Mouse (Mus musculus) G1E (cell line): ENCODE measurements around the gene Commd8. TPM values are rescaled to one million over a fixed set of nuclear protein-coding genes. Genes with fewer than 3 reads are reported as not detected.
A peak's percentile ranks its signal among the peaks of the same experiment; 100 is the strongest.

Source experiments
- ATAC-seq: 2 replicates; pipeline ENCODE4 v1.8.0; 2016; ENCODE audit warnings: mild to moderate bottlenecking; ENCODE audit not compliant: insufficient number of reproducible peaks, poor library complexity, low FRiP score, severe bottlenecking; ENCODE audit errors: extremely low read depth
- DNase-seq: peaks from one replicate; pipeline ENCODE4 v3.0.0; 2012; ENCODE audit warnings: low spot score
- H3K27me3 ChIP-seq: 2 replicates; pipeline ENCODE4 v1.6.1; 2012; ENCODE audit warnings: mild to moderate bottlenecking, low read length, inconsistent platforms; ENCODE audit not compliant: insufficient read depth
- H3K36me3 ChIP-seq: replicated peaks from 2 replicates; pipeline ENCODE3; 2012; ENCODE audit warnings: mild to moderate bottlenecking, inconsistent platforms
- H3K4me1 ChIP-seq: 2 replicates; pipeline ENCODE4 v1.6.1; 2012; ENCODE audit warnings: low read depth, low read length, inconsistent platforms, mixed read lengths; ENCODE audit not compliant: insufficient read depth
- H3K4me3 ChIP-seq: 2 replicates; pipeline ENCODE4 v1.5.1; 2012; ENCODE audit warnings: low read depth, mild to moderate bottlenecking, inconsistent platforms, low read length, moderate library complexity, mixed read lengths
- H3K9me3 ChIP-seq: replicated peaks from 2 replicates; pipeline ENCODE4 v1.6.1; 2012; ENCODE audit warnings: inconsistent platforms
- CTCF ChIP-seq: IDR thresholded peaks from 2 replicates; pipeline ENCODE4 v1.5.1; 2012; ENCODE audit warnings: low read depth, low read length, inconsistent platforms, mixed read lengths
- GATA1 ChIP-seq: IDR thresholded peaks from 2 replicates; pipeline ENCODE4 v1.6.1; 2012; ENCODE audit warnings: borderline replicate concordance, low read length, inconsistent platforms, mixed read lengths
- GATA2 ChIP-seq: IDR thresholded peaks from 2 replicates; pipeline ENCODE4 v1.6.1; 2012; ENCODE audit warnings: low read depth, low read length, inconsistent platforms, borderline replicate concordance
- POLR2AphosphoS5 ChIP-seq: IDR thresholded peaks from 2 replicates; pipeline ENCODE4 v1.6.1; 2012; ENCODE audit warnings: low read depth, low read length, inconsistent platforms; ENCODE audit not compliant: insufficient replicate concordance
- TAL1 ChIP-seq: conservative IDR thresholded peaks from 2 replicates; pipeline ENCODE4 v1.6.1; 2012; ENCODE audit warnings: low read depth, low read length, inconsistent platforms, mixed read lengths
- polyA plus RNA-seq: library from polyadenylated mRNA; stranded (reverse); fragments of >175 nt; gene quantifications from 2 replicates; pipeline ENCODE4 v1.2.3, GENCODE M21; 2012
- total RNA-seq, 2 experiments: library from RNA; stranded (forward) in 1 of 2; stranded (reverse) in 1 of 2; fragments of 200-1000 nt in 1 of 2; fragments of >200 nt in 1 of 2; fragmentation: Nextera tagmentation in 1 of 2; gene quantifications; 2 replicates each; pipeline ENCODE4 v1.2.3; 2014 to 2017

Gene Commd8
- total and polyA plus RNA-seq, 3 experiments, result 8.6 to 144 (median 81.8) TPM

DNA sequence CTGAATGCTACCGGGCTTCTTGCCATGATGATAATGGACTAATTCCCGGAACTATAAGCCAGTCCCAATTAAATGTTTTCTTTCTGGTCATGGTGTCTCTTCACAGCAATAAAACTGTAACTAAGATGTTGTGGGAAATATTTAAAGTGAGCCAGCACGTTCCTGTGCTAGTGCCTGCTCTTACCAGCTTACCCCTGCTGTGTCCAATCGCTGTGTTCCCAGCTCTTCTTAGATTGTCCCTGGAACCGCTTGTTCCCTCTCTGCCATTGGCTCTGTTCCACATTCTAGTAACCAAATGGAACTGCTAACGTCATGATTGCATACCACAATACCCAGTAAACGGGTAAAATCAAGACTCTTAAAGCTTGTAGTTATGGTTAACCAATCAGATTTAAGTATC lies 23.2 kb upstream of the Commd8 start:
- no peaks in the 10 kb centered on the region for H3K36me3 ChIP-seq
- H3K4me3 ChIP-seq, result no peak overlapping the region
- TF ChIP-seq GATA1, result no peak
- TF ChIP-seq CTCF, result no peak
- TF ChIP-seq POLR2AphosphoS5, result no peak
- no peak for TF ChIP-seq GATA2
- TF ChIP-seq TAL1, result no peak
- H3K9me3 ChIP-seq, result no peaks in the 10 kb centered on the region
- DNase-seq (no peak), ATAC-seq (no peak)
- peaks cover 2% of the 10 kb centered on the region for H3K4me1 ChIP-seq
- H3K27me3 ChIP-seq, result no peaks in the 10 kb centered on the region

DNA sequence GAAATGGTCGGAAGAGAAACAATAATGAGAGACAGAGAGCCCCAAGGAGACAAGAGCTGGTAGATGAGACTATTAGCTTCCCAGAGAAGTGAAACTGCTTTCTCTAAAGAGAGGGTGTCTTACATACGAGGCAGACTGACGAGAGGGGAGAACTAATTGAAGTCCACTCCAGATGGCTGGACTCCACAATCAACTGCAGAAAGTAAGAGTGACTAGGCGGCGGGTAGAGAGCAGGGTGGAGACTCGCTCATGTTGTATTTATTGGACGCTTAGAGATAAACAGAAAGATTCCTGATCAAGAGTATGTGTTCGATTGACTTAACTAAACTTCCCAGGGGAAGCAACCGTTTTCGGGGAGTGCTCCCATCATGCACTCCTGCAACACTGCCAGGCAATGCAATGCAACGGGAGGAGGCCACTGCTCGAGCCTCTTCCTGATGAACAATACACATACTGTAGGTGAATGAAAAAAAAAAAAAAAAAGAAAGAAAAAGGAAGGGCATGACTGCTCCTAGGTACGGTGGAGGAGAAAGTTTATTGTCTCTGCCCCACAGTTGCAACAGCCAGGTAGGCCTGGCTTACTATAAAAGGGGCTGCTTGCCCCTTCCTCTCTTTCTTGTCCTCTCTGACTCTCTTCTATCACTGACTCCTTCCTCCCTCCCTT lies 16.6 kb upstream of the Commd8 start:
- Histone ChIP-seq H3K9me3 (no peaks in the 10 kb centered on the region), H3K4me3 (peak overlapping the region; percentile 64), H3K4me1 (peaks cover 57% of the 10 kb centered on the region), H3K27me3 (no peaks in the 10 kb centered on the region), H3K36me3 (no peaks in the 10 kb centered on the region)
- DNase-seq (peak; percentile 20), ATAC-seq (peak; percentile 28)
- TF ChIP-seq POLR2AphosphoS5 (no peak), GATA2 (no peak), CTCF (no peak), TAL1 (no peak), GATA1 (no peak)

- ATAC-seq (peak; percentile 62), DNase-seq (peak; percentile 42)
- Histone ChIP-seq H3K9me3 (no peaks in the 10 kb centered on the region), H3K36me3 (no peaks in the 10 kb centered on the region), H3K4me1 (peaks cover 59% of the 10 kb centered on the region), H3K27me3 (no peaks in the 10 kb centered on the region), H3K4me3 (peak overlapping the region; percentile 64)
- no peak for TF ChIP-seq TAL1
- TF ChIP-seq POLR2AphosphoS5, result no peak
- no peak for TF ChIP-seq CTCF
- TF ChIP-seq GATA2, result no peak
- TF ChIP-seq GATA1, result no peak
Measured at GRCm38 (mm10) chr5:72183929-72184328, 15.9 kb upstream of the Commd8 start.

DNA sequence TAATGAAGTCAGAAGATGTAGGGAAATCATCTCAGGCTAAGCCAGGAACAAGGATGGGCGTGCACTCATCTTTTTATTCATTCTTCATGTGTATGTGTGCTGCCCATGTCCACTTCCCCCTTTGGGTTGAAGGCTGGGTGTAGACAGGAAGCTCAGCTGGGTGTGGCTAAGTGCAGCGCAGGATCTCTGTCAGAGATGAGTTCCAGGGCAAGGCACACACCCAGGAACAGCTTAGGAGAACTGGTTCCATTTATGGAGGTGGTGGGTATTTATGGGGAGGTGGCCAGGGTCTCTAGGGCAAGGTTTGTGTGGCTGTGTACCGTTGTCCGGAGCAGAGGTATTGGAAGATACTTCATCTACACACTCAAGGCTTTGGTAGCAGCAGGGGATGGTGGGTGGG lies 14.8 kb upstream of the Commd8 start:
- Histone ChIP-seq H3K4me3 (peak overlapping the region; percentile 64), H3K4me1 (peaks cover 62% of the 10 kb centered on the region), H3K36me3 (no peaks in the 10 kb centered on the region), H3K9me3 (no peaks in the 10 kb centered on the region), H3K27me3 (no peaks in the 10 kb centered on the region)
- DNase-seq (peak; percentile 75), ATAC-seq (peak; percentile 79)
- TF ChIP-seq CTCF, result no peak
- TF ChIP-seq TAL1, result no peak
- TF ChIP-seq GATA2, result no peak
- TF ChIP-seq GATA1, result no peak
- no peak for TF ChIP-seq POLR2AphosphoS5

DNA sequence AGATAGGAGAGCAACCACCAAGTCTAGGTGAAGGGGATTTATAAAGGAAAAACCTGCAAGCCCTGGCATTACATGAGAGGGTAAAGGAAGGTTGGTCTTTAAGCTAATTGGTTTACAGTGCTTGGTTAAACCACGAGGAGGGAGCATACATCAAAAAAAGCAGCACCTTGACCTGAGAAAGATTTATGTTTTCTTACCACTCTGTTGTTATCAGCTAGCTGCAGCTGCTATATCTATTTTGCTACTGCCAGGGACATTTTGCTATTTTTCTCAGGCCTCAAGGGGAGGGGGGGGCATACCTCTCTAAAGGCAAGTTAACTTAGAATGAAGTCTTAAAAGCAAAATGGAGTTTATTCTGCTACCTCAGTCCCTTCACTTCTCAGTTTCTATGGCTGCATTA lies 13.2 kb upstream of the Commd8 start:
- H3K4me1 ChIP-seq, result peaks cover 61% of the 10 kb centered on the region
- ATAC-seq (peak; percentile 22; the same call in 1 of the 2 replicates), DNase-seq (no peak)

GRCm38 (mm10) chr5:72175530-72175929 lies 7.5 kb upstream of the Commd8 start:
- Histone ChIP-seq H3K36me3 (no peaks in the 10 kb centered on the region), H3K4me1 (peaks cover 11% of the 10 kb centered on the region), H3K9me3 (no peaks in the 10 kb centered on the region), H3K27me3 (no peaks in the 10 kb centered on the region), H3K4me3 (no peak overlapping the region)
- no peak for TF ChIP-seq TAL1
- DNase-seq (no peak), ATAC-seq (no peak)

More for the DNA sequence above, 13.2 kb upstream of the Commd8 start:
- TF ChIP-seq TAL1 (peak; percentile 81), POLR2AphosphoS5 (no peak)
- no peaks in the 10 kb centered on the region for H3K36me3 ChIP-seq
- H3K4me3 ChIP-seq, result no peak overlapping the region; the same call in 1 of the 2 replicates
- H3K27me3 ChIP-seq, result no peaks in the 10 kb centered on the region
- no peaks in the 10 kb centered on the region for H3K9me3 ChIP-seq

GRCm38 (mm10) chr5:72175050-72175449 lies 7.1 kb upstream of the Commd8 start:
- DNase-seq (no peak), ATAC-seq (no peak)
- Histone ChIP-seq H3K9me3 (no peaks in the 10 kb centered on the region), H3K4me3 (no peak overlapping the region), H3K36me3 (no peaks in the 10 kb centered on the region), H3K27me3 (no peaks in the 10 kb centered on the region), H3K4me1 (peaks cover 9% of the 10 kb centered on the region)
- no peak for TF ChIP-seq GATA1
